Mouse (Mus musculus) natural killer cell, adult 2 months (primary cell): Measurements from ENCODE around the gene Ick.
A peak's percentile ranks its signal among the peaks of the same experiment; 100 is the strongest.
"Not testable (repeated sequence)": the region's sequence is repeated elsewhere in the genome, so short reads cannot be mapped to it uniquely, and the experiment has no call there.

Experiments used
- DNase-seq, 2 experiments: peaks; one replicate each; pipeline ENCODE4 v3.0.0; 2022; ENCODE audit warnings: low spot score in 2 of 2

Ick gene

DNA sequence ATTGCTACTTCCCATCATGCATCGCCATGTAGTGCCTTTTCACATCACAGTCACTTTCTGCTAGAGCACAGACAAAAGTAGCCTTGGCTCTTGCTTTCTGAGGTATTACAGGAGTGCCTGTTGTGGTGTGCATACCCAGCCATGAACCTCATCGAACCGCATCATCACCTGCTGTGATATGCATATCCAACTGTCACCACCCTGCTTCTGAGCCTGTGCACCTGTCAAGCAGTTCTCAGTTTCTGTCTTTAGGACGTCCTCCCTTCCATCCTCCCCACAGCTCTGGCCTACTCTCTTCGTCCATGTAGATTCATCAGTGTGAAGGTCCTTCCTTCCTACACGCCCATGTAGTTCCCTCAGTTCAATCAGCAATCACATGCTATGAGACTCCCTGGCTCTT lies 39.2 kb downstream of the Ick start:
- no peak for DNase-seq

DNA sequence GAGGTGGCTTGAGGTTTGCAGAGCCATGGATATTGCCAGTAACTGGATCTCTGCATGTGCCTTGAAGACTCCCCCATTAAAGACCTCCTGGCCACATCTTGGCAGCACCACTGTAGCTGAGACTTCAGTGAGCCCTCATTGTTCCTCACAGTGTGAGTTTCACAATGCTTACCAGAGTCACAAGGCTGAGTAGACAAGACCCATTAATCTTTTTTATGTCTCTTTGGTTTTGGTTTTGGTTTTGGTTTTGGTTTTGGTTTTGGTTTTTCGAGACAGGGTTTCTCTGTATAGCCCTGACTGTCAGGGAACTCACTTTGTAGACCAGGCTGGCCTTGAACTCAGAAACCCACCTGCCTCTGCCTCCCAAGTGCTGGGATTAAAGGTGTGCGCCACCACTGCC lies 40.8 kb downstream of the Ick start:
- not testable (repeated sequence) for DNase-seq

DNA sequence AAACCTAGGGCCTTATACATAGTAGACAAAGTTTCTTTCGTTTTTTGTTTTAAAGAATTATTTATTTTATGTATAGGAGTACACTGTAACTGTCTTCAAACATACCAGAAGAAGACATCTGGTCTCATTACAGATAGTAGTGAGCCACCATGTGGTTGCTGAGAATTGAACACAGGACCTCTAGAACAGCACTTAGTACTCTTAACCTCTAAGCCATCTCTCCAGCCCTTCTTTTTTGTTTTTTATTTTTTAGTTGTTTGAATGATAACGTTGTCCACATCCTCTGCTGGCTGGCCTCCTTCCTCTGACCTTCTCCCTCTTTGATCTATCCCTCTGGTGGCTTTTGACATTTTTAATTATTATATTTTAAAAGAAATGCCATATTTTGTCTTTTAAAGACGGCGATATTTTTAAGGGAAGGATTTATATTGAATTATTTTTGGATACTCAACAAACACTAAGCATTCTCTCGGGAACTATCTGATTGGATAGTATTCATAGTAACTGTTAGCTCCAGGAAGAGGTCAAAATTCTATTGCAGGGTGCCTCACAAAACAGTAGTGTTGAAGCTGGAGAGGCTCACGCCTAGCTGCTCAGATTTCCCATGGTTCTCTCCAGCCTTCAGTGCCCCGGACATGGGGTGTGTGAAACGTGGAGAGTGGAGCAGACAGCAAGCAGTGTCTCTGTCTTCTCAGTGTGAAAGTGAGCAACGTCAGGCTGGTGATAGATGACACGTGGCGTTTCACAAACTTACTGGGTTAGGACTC lies 45.4 kb downstream of the Ick start:
- no peak for DNase-seq

DNA sequence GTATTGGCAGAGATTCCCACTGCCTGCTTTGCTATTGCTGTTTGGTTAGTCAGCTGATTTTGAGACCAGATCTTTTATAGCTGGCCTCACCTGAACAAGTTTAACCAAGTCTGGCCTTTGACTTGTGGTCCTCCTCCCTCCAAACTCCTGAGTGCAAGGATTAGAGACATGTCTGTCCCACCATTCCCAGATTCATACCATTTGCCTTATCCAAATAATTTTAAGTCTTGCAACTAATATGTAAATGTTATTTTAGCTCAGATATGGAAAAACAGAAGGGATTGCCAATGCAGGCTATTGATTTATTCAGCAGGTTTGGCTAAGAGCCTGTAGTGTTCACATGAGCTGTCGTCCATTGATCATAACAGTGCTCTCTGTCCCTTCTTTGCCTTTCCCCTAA lies 48.2 kb downstream of the Ick start:
- no peak for DNase-seq

DNA sequence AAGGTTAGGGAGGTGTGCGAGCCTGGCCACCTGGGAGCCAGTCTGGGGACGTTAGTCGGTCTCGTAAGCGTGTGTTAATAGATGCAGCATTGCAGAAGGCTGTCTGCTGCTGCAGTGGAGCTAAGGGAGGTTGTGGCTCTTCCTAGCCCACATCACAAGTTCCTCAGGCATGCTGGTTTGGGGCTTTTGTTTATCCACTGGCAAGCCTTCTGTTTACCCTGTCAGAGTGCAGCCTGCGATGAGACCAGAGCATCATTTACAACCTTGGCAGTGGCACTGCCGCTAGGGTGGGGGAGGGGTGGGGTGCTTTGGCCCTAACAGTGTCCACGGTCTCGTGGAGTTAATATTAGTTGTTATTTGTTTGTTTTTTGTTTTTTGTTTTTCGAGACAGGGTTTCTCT lies 54.3 kb downstream of the Ick start:
- no peak for DNase-seq

DNA sequence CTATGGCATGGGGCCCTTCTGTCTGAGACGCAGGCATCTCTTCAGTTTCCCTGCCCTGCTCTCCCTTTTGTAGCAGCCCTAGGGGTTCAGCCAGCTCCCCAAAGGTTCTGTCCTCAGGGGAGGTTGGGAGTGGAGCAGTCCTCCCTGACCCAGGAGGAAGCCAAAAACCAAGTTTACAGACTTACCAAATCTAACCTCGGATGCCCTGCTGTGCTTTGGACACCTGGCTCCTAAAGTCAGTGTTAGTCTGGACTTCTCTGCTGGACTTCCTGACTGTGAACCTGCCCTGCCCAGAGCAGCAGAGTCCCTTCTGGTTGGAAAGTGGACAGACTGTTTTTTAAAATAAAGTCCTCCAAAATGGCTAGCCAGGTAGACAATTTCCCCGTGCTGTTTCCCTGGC lies 55.7 kb downstream of the Ick start:
- no peak for DNase-seq

DNA sequence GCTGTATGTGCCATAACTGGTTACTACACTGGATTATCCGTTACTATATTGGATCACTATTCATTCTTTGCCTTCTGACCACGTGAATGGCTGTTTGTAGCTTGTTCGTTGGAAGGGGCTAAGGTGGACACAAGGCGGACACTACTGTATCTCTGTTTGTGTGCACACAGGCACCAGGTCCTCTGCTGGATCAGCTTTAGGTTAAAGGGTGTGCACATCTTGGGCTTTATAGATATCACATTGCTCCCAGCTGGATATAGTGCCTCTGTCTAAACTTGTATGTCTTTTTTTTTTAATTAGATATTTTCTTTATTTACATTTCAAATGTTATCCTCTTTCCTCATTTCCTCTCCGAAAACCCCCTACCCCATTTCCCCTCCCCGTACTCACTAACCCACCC lies 56.5 kb downstream of the Ick start:
- DNase-seq: no peak

DNA sequence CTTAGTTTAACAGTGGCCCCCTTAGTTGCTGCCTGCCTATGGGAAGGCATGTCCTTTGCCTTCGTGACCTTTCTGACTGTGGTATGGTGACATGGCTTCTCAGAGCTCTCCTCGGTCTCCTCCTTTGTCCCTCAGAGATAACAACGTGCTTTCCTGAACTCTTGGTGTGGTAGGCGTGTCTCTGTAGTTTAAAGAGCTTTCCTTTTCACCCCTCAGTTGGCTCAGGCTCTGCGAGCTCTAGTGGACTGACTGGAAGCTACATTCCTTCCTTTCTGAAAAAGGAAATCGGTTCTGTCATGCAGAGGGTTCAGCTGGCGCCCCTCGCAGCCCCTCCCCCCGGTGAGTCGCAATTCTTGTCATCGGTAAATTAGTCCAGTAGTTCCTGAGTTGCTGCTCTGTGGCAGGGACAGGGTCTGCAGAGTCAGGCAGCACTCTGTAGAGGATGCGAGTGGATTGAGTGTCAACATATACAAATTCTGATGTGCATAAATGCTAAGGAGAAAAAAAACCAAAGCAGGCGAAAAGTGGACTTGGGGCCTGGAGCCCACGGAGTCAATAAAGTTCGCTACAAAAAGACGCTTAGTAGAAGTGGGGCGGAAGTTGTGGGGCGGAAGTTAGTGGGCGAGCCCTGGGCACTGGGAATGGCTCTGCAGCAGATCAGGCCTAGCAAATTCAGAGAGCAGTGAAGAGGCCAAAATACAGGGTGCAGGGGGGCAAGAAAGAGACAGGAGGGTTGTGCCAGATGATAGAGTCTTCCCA lies 57.9 kb downstream of the Ick start:
- DNase-seq: no peak

DNA sequence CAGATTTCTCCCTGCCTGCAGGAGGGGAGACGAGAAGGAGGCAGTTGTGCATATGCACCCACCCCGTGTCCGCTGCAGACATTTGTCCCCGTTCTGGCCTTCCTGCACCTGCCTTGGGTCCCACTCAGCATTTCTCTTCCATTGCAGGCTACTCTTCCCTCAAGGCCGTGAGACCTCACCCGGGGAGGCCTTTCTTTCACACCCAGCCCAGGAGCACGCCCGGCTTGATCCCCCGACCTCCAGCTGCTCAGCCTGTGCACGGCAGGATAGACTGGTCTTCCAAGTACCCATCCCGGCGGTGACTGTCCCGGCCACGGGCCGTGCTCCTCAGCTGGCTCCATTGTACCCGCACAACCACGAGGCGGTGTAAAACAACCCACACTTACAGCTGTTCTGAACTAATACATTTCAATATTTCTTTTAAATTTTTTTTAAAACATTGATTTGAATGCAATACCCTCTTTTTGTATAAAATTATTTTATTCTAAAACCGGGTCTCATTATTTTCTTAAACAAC lies 58.5 kb downstream of the Ick start:
- no peak for DNase-seq

DNA sequence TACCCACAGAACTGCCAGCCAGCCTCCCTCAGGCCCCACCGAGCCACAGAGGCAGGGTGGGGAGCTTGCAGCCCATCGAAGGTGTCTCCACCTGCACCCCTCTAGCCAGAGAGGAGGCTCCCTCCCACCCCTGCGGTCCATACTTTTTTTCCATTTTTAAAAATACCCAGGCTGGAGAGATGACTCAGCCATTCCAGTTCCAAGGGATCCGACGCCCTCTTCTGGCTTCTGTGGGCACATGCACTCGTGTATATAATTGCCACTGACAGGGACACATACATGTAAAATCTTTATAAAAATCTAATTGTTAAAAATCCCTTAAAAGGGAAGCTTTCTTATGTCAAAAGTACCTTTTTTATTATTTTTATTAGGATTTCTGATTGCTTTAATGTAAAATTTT lies 59.9 kb downstream of the Ick start:
- no peak for DNase-seq

DNA sequence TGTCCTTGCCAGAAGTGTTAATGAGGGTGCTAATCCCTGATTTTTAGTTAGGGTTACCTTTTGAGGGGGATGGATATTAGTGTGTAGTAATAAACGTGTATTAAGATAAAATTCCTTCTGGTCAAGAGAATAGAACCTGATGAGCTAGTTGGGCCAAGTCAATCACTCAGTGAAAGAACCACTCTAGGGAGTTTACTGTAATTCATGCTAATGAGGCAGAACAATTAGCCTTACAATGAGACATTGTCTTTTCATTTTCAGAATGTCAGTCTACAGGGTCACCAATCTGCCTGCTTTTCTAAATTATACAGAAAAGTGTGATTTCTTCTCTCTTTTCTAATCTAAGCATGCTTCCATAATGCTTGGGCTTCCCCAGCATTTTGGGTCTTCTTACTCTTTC lies 65.0 kb downstream of the Ick start:
- no peak for DNase-seq

DNA sequence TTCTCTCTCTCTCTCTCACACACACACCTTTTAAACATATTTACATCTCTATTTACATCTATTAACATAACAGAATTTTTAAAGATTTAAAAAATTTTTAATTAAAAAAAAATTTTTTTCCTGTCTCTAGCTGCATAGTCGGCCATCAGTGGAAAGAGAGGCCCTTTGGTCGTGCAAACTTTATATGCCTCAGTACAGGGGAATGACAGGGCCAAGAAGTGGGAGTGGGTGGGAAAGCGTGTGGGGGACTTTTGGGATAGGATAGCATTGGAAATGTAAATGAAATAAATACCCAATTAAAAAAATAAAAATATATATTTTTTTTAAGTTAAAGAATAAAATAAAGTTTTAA lies 65.9 kb downstream of the Ick start:
- not testable (repeated sequence) for DNase-seq

DNA sequence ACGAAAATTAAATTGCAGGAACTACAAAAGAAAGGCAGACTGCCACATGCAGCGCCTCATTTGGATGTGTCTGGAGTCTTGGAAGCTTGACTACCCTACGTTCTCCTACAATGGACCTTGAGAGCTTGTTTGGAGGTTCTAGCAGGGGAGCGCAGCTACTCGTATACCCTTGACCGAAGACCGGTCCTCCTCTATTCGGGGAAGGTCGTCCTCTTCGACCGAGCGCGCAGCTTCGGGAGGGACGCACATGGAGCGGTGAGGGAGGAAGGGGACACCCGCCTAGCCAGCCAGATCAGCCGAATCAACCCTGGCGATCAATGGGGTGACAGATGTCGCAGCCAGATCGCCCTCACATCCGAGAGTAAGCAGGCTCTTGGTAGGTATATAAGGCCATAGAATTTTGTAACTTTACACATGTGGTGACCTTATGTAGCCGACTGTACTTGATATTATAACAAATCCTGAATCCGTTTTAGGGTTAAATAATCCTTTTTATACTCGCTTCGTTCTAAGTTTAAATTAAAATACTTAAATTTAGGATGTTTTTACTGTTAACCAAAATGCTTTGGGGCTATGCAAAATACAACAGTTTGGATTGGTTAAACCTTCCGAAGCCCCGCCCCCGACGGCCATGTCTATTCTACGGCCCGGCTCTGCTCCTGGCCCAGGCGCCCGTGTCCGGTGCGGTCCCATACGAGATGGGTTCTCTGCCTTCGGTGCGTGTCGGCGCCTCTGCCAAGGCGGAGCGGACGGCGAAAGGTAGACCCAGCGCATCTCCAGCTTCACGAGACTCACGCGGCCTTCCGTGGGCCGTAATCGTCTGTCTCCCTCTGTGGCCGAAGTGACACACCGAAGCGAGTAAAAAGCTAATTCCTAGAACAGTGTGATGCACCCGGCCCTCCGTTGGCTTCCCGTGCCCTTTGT lies 66.5 kb downstream of the Ick start:
- DNase-seq: peak; percentile 91 to 93

DNA sequence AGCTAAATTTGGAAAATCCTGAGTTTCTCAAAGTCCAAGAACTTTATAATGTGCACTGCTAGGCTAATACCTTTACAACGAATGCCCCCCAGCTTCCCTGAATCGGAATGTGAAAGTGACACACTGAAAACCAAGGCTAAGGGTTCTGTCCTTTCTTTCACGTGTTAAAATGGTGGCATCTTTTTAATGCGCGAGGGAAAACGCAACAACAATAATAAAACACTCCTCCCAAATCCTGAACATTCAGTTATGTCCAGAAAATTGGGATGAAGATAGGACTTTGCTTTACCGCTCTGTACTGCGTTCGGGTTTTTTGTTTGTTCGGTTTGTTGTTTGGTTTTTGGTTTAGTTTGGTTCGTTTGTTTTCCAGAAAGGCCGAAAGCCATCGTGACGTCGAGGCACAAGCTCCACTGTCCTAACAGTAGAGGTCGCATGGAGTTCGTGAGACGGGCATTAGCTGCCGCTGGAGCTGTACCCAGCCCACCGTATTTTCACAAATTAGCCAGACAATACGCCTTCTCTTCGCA lies 67.3 kb downstream of the Ick start:
- DNase-seq: peak; percentile 56 to 65

DNA sequence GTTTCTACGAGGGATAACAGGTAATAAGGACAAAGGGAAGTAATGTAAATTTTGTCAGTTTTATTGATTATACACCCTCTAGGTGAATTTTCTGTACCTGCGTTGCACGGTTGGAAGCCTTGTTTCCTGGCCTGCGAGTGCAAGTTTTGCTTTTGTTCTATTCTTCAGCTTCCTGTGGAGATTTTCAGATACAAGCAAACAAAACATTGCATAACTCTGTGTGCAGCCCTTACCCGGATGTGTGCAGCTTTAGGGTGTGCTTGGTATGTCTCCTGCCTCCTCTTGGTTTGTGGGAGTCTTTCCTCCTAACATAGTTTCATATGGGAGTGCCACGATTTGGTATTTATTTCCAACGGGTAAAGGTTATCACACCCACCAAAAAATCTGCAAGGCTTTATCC lies 67.8 kb downstream of the Ick start:
- DNase-seq: peak; percentile 19 to 24

DNA sequence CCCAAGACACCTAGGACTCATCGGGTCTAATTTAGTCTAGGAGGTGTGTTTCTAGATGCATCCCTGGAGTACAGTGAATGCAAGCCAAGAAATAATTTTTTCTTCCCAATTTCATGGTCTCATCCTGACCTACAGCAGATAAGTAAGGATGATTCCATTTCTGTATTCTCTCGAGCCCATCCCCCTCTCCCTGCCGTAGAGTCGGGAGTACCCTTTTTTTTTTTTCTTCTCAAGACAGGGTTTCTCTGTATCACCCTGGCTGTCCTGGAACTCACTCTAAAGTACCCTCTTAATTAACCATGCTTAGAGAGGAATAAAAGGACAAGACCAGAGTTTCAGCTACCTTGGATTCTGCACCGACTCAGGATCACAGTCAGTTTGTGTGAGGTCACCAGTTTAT lies 69.2 kb downstream of the Ick start:
- no peak for DNase-seq

DNA sequence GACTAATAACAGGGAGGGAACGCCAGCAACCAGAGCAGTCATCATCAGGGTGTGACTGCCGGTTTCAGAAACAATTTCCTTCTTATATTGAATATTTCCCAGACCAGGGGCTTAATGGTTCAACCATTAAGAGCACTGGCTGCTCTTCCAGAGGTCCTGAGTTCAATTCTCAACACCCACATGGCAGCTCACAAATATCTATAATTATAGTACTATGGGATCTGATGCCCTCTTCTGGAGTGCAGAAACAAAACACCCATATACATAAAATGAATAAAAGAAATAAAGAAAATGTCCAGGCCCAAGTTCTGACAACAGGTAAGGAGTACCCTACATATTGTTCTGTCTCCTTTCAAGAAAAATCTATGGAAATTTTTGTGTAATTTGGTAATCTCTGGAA lies 70.1 kb downstream of the Ick start:
- DNase-seq: no peak

DNA sequence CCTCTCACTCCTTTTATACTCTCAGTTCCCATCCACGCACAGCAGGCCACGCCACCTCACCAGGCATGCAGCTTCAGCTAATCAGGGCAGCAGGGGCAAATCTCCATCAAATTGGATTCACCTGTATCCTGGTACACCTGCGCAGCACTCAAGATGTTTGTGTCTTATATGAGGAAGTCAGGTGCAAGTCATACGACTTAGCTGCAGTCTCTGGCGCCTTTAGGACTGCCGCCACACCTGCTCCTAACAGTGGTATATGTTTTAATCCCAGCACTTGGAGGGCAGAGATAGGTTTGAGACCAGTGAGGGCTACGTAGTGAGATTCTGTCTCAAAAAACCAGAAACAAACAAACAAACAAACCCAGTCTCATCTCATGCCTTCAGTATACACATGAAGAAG lies 73.5 kb downstream of the Ick start, which contains the start of gene Gsta4:
TSS of gene Gsta4 (plus strand) at position 301 of the 400 bp plus-strand sequence.
- not testable (repeated sequence) for DNase-seq

DNA sequence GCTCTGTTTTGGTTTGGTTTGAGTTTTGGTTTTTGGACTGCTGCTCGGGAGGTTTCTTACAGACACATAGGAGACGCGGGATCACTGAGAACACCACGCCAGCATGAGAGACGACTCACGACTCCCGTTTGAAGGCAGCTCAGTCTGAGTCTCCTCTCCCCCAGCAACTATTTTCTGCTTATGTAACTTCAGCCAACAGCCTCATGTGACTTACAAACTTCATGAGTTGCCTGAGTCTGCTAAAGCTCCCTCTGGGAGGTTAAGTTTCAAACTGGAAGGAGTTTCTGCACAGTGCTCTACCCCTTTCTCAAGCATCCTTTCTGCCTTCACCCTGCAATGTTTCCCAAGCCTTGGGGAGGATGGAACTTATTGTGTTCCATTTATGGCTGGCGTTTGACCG lies 76.7 kb downstream of the Ick start:
- DNase-seq: no peak

DNA sequence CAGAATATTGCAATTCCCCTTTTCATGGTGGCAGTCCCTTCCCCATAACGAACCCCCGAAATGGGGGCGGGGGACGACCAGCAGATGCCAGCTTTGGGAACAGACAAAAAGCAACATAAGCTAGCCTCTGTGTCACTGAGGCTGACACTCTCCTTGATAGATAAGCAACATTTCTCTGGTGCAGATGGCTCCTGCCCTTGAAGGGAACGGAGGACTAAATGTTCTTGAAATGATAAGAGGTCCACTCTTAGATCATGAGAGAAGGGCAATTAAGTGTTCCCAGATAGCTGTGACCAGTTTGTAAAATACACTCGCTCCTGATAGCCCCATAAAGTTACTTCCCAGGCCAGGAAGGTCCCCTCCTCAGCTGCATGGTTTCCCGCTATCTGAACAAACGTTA lies 79.9 kb downstream of the Ick start:
- DNase-seq: no peak

DNA sequence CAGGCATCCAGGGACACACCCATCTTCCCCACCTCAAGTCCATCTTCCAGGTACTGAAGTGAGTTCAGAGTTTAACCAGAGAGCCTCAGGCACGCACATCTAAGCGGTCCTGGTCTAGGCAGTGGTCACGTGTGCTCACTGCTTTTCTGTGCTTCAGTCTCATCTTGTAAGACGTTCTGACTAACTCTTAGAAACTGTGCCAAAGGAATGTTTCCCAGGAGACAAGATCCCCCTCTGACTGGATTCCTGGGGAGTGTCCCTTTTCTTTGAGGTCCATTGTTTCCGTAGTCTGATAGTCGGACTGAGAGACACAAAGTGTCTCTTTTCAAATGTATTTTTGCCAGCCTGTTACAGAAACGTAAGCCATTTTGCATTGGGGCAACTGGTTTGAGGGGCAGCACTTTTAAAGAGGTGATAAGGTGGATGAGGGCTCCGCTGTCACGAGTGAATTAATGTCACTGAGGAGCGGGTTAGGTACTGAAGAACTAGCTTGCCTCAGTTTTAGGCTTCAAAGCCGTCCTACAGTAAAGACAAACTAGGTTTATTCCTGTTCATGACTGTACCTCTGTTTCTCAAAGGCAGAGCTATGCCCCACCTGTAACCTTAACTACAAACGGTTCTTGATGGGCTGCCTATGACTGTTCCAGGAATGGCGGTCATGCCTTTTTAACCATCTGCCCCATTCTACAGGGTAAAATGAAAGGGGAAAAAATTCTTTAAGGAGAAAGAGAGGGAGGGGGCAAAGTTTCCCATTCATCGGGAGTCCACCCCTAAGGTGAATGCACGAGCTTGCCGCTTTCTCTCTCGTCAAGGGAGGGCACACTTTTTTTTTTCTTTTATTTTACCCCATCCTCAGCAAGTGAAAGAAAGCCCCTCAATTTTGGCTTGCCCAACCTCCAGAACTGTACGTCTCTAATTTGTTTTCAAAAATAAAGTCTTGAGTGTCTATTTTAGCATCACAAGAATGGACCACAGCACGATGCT lies 82.0 kb downstream of the Ick start:
- no peak for DNase-seq
